Mouse (Mus musculus) MEL (cell line): ENCODE data around the gene Gm9747. TPM values are rescaled to one million over a fixed set of nuclear protein-coding genes. Genes with fewer than 3 reads are reported as not detected.

Experiments used
- DNase-seq: peaks from one replicate; pipeline ENCODE4 v3.0.0; 2011; ENCODE audit warnings: low read depth, low spot score
- H3K27ac ChIP-seq: 2 replicates; pipeline ENCODE4 v1.5.1; 2012; ENCODE audit warnings: low read depth, mild to moderate bottlenecking, control low read depth, low read length, moderate library complexity; ENCODE audit not compliant: control insufficient read depth
- H3K27me3 ChIP-seq, 2 experiments: fragments of 150-350 bp in 1 of 2; sonication (generic) in 1 of 2; 2 replicates each; pipeline ENCODE4 v1.6.1; 2012; ENCODE audit warnings: low read length in 2 of 2, mild to moderate bottlenecking in 2 of 2, improper control_type of control experiment in 1 of 2, moderate library complexity in 1 of 2; ENCODE audit not compliant: insufficient read depth in 2 of 2, control insufficient read depth in 1 of 2
- H3K36me3 ChIP-seq, 2 experiments: 2 replicates each; pipeline ENCODE4 v1.6.1; 2012 to 2014; ENCODE audit warnings: low read length in 2 of 2, improper control_type of control experiment in 1 of 2, inconsistent platforms in 1 of 2, mild to moderate bottlenecking in 1 of 2; ENCODE audit not compliant: insufficient read depth in 2 of 2, control insufficient read depth in 1 of 2
- H3K4me1 ChIP-seq, 2 experiments: fragments of 150-350 bp in 1 of 2; sonication (generic) in 1 of 2; 2 replicates each; pipeline ENCODE4 v1.6.1; 2012; ENCODE audit warnings: low read length in 2 of 2, improper control_type of control experiment in 1 of 2, mild to moderate bottlenecking in 1 of 2; ENCODE audit not compliant: insufficient read depth in 2 of 2, control insufficient read depth in 1 of 2
- H3K4me3 ChIP-seq, 2 experiments: fragments of 150-350 bp in 1 of 2; sonication (generic) in 1 of 2; 2 replicates each; pipeline ENCODE4 v1.5.1; 2012; ENCODE audit warnings: low read depth in 2 of 2, low read length in 2 of 2, mild to moderate bottlenecking in 2 of 2, moderate library complexity in 2 of 2, control low read depth in 1 of 2, improper control_type of control experiment in 1 of 2; ENCODE audit not compliant: control insufficient read depth in 1 of 2, insufficient read depth in 1 of 2
- H3K79me2 ChIP-seq: 2 replicates; pipeline ENCODE4 v1.6.1; 2012; ENCODE audit warnings: mild to moderate bottlenecking, low read length, moderate library complexity; ENCODE audit not compliant: control insufficient read depth, poor library complexity, insufficient read depth
- H3K9ac ChIP-seq: 2 replicates; pipeline ENCODE4 v1.6.1; 2012; ENCODE audit warnings: low read depth, mild to moderate bottlenecking, control low read depth, low read length, moderate library complexity; ENCODE audit not compliant: control insufficient read depth, poor library complexity, severe bottlenecking
- H3K9me3 ChIP-seq: fragments of 150-350 bp; sonication (generic); replicated peaks from 2 replicates; pipeline ENCODE4 v1.6.1; 2012; ENCODE audit warnings: mild to moderate bottlenecking, low read length, improper control_type of control experiment, moderate library complexity; ENCODE audit not compliant: insufficient read depth
- BHLHE40 ChIP-seq: IDR thresholded peaks from 2 replicates; pipeline ENCODE4 v1.6.1; 2012; ENCODE audit warnings: low read depth, mild to moderate bottlenecking, inconsistent platforms, low read length, improper control_type of control experiment, borderline replicate concordance
- CHD2 ChIP-seq: IDR thresholded peaks from 2 replicates; pipeline ENCODE4 v1.6.1; 2011; ENCODE audit warnings: low read length, improper control_type of control experiment
- E2F4 ChIP-seq: IDR thresholded peaks from 2 replicates; pipeline ENCODE4 v1.6.1; 2011; ENCODE audit warnings: low read depth, low read length, improper control_type of control experiment, borderline replicate concordance
- ELF1 ChIP-seq: IDR thresholded peaks from 2 replicates; pipeline ENCODE4 v1.6.1; 2014; ENCODE audit warnings: low read depth, mild to moderate bottlenecking, inconsistent platforms, low read length, improper control_type of control experiment, moderate library complexity
- GABPA ChIP-seq: IDR thresholded peaks from 2 replicates; pipeline ENCODE4 v1.6.1; 2012; ENCODE audit warnings: low read depth, mild to moderate bottlenecking, inconsistent platforms, low read length, improper control_type of control experiment, moderate library complexity
- GATA1 ChIP-seq: IDR thresholded peaks from 2 replicates; pipeline ENCODE4 v1.6.1; 2011; ENCODE audit warnings: low read depth, low read length, improper control_type of control experiment
- HCFC1 ChIP-seq: IDR thresholded peaks from 2 replicates; pipeline ENCODE4 v1.6.1; 2012; ENCODE audit warnings: low read depth, mild to moderate bottlenecking, inconsistent platforms, low read length, improper control_type of control experiment, moderate library complexity
- JUND ChIP-seq: IDR thresholded peaks from 2 replicates; pipeline ENCODE4 v1.6.1; 2011; ENCODE audit warnings: low read depth, mild to moderate bottlenecking, improper control_type of control experiment, low read length
- KAT2A ChIP-seq: conservative IDR thresholded peaks from 2 replicates; pipeline ENCODE4 v1.6.1; 2012; ENCODE audit warnings: low read depth, low read length, improper control_type of control experiment, inconsistent platforms
- MAFK ChIP-seq: IDR thresholded peaks from 2 replicates; pipeline ENCODE4 v1.6.1; 2011; ENCODE audit warnings: low read depth, mild to moderate bottlenecking, low read length, improper control_type of control experiment, borderline replicate concordance
- MYB ChIP-seq: IDR thresholded peaks from 2 replicates; pipeline ENCODE4 v1.6.1; 2011; ENCODE audit warnings: mild to moderate bottlenecking, low read depth, low read length, improper control_type of control experiment
- MYC ChIP-seq: IDR thresholded peaks from 2 replicates; pipeline ENCODE4 v1.6.1; 2011; ENCODE audit warnings: low read depth, mild to moderate bottlenecking, low read length, improper control_type of control experiment, moderate library complexity
- NELFE ChIP-seq: IDR thresholded peaks from 2 replicates; pipeline ENCODE4 v1.6.1; 2011; ENCODE audit warnings: low read depth, low read length, improper control_type of control experiment
- POLR2A ChIP-seq, 2 experiments: IDR thresholded peaks; 2 replicates each; pipeline ENCODE4 v1.6.1; 2011 to 2012; ENCODE audit warnings: low read length in 2 of 2, mild to moderate bottlenecking in 2 of 2, control low read depth in 1 of 2, improper control_type of control experiment in 1 of 2, low read depth in 1 of 2, moderate library complexity in 1 of 2; ENCODE audit not compliant: control insufficient read depth in 1 of 2, insufficient read depth in 1 of 2, poor library complexity in 1 of 2
- POLR2AphosphoS2 ChIP-seq: IDR thresholded peaks from 2 replicates; pipeline ENCODE4 v1.6.1; 2011; ENCODE audit warnings: low read length, improper control_type of control experiment
- POLR2AphosphoS5 ChIP-seq: IDR thresholded peaks from 2 replicates; pipeline ENCODE4 v1.6.1; 2012; ENCODE audit warnings: low read depth, borderline replicate concordance, mild to moderate bottlenecking, inconsistent platforms, low read length, moderate library complexity, mixed read lengths
- RAD21 ChIP-seq: IDR thresholded peaks from 2 replicates; pipeline ENCODE4 v1.6.1; 2011; ENCODE audit warnings: mild to moderate bottlenecking, low read depth, low read length, improper control_type of control experiment
- UBTF ChIP-seq: IDR thresholded peaks from 2 replicates; pipeline ENCODE4 v1.6.1; 2012; ENCODE audit warnings: low read depth, mild to moderate bottlenecking, inconsistent platforms, low read length, improper control_type of control experiment, moderate library complexity, borderline replicate concordance; ENCODE audit not compliant: insufficient read depth
- USF1 ChIP-seq: IDR thresholded peaks from 2 replicates; pipeline ENCODE4 v1.6.1; 2014; ENCODE audit warnings: low read depth, mild to moderate bottlenecking, inconsistent platforms, low read length, improper control_type of control experiment, moderate library complexity
- ZC3H11A ChIP-seq: IDR thresholded peaks from 2 replicates; pipeline ENCODE4 v1.6.1; 2012; ENCODE audit warnings: low read depth, mild to moderate bottlenecking, inconsistent platforms, low read length, improper control_type of control experiment
- ZKSCAN1 ChIP-seq: IDR thresholded peaks from 2 replicates; pipeline ENCODE4 v1.6.1; 2012; ENCODE audit warnings: low read depth, mild to moderate bottlenecking, inconsistent platforms, low read length, improper control_type of control experiment, moderate library complexity
- ZMIZ1 ChIP-seq: IDR thresholded peaks from 2 replicates; pipeline ENCODE4 v1.6.1; 2012; ENCODE audit warnings: low read depth, mild to moderate bottlenecking, inconsistent platforms, low read length, improper control_type of control experiment, moderate library complexity
- polyA plus RNA-seq, 2 experiments: library from polyadenylated mRNA; stranded (reverse) in 1 of 2; unstranded in 1 of 2; fragments of >175 nt in 1 of 2; fragments of >200 nt in 1 of 2; gene quantifications; 2 replicates each; pipeline versions ENCODE4 v1.2.1 to v1.2.4; 2012; ENCODE audit warnings: low replicate concordance in 2 of 2, low read depth in 1 of 2; ENCODE audit not compliant: insufficient read length in 2 of 2, insufficient read depth in 1 of 2, missing spikeins in 1 of 2
- total RNA-seq: library from RNA; depleted of rRNA; stranded (reverse); fragments of 300-350 nt; gene quantifications from 2 replicates; pipeline ENCODE4 v1.2.3, GENCODE M21; 2012

Gene Gm9747
- total and polyA plus RNA-seq, 3 experiments = not detected

DNA sequence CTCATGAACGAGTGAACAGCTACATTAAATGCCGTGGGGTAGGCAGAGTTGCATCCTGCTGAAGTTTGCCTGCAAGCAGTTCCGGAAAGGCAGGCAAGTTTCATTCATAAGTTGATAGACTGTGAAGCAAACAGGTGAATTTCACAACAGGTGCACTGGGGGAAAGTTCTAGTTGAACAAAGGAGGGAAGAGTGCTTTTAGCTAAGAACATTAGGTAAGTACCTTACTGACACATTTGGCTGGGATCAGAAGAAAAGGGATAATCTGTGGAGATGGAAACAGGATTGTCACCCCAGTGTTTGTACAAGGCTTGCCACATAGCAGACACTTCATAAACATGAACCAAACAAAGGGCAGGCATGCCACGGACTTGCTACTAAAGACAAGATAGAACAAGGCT, 5.3 kb downstream of the Gm9747 start:
- Histone ChIP-seq H3K27ac (no peak overlapping the region), H3K9me3 (no peaks in the 10 kb centered on the region), H3K27me3 (no peaks in the 10 kb centered on the region), H3K9ac (no peak overlapping the region), H3K79me2 (no peaks in the 10 kb centered on the region), H3K36me3 (no peaks in the 10 kb centered on the region), H3K4me1 (no peaks in the 10 kb centered on the region), H3K4me3 (no peak overlapping the region)
- TF ChIP-seq MYC (no peak), ZMIZ1 (no peak), BHLHE40 (no peak), UBTF (no peak), POLR2AphosphoS5 (no peak), KAT2A (no peak), JUND (no peak), MYB (no peak), HCFC1 (no peak), E2F4 (no peak), MAFK (no peak), CHD2 (no peak), RAD21 (no peak), ZKSCAN1 (no peak), NELFE (no peak), GABPA (no peak), ZC3H11A (no peak), GATA1 (no peak), POLR2AphosphoS2 (no peak)
- no peak for DNase-seq

DNA sequence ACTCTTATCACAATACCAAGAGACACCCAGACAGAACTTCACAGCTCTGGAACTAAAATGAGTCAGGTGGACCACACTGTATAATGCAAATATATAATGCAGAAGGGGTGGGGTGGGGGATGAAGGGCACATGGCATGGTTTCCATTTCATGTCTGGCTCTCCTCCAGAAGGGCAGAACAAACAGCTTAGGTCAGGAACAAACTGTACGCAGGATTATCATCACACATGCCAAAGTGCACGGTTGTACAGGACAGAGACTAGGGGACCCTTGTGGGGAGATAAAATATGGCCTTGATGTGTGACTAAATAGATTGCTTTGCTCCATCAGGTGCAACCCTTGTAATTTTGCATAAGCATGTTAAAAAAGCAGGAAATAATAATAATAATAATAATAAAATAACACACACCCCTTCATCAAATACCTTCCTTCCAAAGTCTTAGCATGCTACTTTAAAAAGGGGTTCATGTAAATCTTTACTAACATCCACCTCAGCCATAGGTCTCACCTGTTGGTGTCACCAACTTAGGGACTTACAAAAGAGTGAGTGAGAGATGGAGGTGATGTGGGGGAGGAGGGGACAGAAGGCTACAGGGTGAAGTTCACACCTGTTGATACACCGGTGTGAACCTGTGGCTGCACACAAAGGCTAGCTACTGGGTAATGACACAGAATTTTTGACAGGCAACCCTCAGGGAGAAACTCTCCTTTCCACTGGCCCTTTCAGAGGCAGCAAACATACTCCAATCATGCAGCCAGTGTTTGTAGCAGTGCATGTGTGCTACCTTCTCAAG, 6.7 kb downstream of the Gm9747 start:
- no peak overlapping the region for H3K27ac ChIP-seq
- H3K79me2 ChIP-seq = no peaks in the 10 kb centered on the region
- DNase-seq = no peak
- H3K36me3 ChIP-seq = no peaks in the 10 kb centered on the region
- H3K27me3 ChIP-seq = no peaks in the 10 kb centered on the region
- TF ChIP-seq POLR2A (IDR thresholded peaks at IDR 0.05; ENCODE audit: control insufficient read depth in 1 of 2, insufficient read depth in 1 of 2, low read depth in 1 of 2, low read length in 2 of 2, poor library complexity in 1 of 2) (no peak), ELF1 (no peak), BHLHE40 (no peak), USF1 (no peak), MAFK (no peak), GABPA (no peak), RAD21 (no peak)
- no peaks in the 10 kb centered on the region for H3K4me1 ChIP-seq
- no peak overlapping the region for H3K4me3 ChIP-seq
- no peak overlapping the region for H3K9ac ChIP-seq
- no peaks in the 10 kb centered on the region for H3K9me3 ChIP-seq
